Mouse (Mus musculus) erythroblast, embryonic 14.5 days (primary cell): ENCODE results near the gene Cnn1.

ENCODE experiments used
- GATA1 ChIP-seq: IDR thresholded peaks from 2 replicates; pipeline ENCODE4 v1.6.1; 2012; ENCODE audit warnings: low read length, inconsistent platforms, mixed read lengths
- TAL1 ChIP-seq: IDR thresholded peaks from 3 replicates; pipeline ENCODE4 v1.6.1; 2012; ENCODE audit warnings: low read length, inconsistent platforms, mixed read lengths

DNA sequence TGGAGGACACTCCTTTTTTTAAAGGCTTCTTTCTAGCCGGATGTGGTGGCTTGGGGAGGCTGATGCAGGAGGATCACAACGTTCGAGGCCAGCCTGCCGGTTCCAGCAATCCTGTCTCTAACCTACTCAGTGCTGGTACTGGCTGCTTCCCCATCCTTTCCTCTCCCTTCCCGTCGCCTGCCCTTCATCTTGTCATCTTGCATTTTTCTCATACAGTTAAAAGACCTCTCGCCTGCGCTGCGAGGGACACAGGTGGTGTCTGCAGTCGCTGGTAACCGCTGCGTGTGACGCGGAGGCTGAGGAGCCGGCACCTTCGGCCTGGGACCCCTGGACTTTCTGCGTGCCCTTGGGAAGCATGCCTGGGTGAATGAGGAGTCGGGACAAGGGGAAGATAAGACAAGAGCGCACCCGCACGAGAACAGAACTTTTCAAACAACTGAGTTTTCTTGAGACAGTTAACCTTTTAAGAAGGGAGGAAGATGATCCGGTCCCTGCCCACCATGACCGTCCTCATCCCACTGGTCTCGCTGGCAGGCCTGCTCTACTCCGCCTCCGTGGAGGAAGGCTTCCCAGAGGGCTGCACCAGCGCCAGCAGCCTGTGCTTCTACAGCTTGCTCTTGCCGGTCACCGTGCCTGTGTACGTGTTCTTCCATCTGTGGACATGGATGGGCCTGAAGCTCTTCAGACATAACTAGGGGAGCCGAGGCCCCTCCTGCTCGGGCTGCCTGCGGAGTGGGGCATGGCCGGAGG is 58.7 kb downstream of the Cnn1 start:
- no peak for TF ChIP-seq GATA1
- TF ChIP-seq TAL1: no peak
